Mouse (Mus musculus): Measurements from ENCODE around the gene Gm38392.
"Not testable (repeated sequence)": the region's sequence is repeated elsewhere in the genome, so short reads cannot be mapped to it uniquely, and the experiment has no call there.

GRCm38 (mm10) chr3:88295272-88295671, 8.3 kb upstream of the Gm38392 start:
- TF ChIP-seq CTCF (IDR thresholded peaks at IDR 0.05; ENCODE audit: insufficient read depth, low read length); POLR2A (IDR thresholded peaks at IDR 0.05; ENCODE audit: borderline replicate concordance, extremely low read depth, low read depth, low read length): not testable (repeated sequence)

Data from lung, adult 2 months (tissue).